Mouse (Mus musculus) heart, adult 2 months (tissue): ENCODE measurements around the gene Pltp. TPM values are rescaled to one million over a fixed set of nuclear protein-coding genes. Genes with fewer than 3 reads are reported as not detected.
A peak's percentile ranks its signal among the peaks of the same experiment; 100 is the strongest.
"Not testable (repeated sequence)": the region's sequence is repeated elsewhere in the genome, so short reads cannot be mapped to it uniquely, and the experiment has no call there.

ENCODE experiments used
- DNase-seq, 2 experiments: peaks; one replicate each; pipeline ENCODE4 v3.0.0; 2021
- H3K27ac ChIP-seq: fragments of 200-600 bp; 2 replicates; pipeline ENCODE4 v1.8.1; 2022
- H3K27me3 ChIP-seq: fragments of 200-500 bp; 2 replicates; pipeline ENCODE4 v1.6.1; 2012; ENCODE audit warnings: mild to moderate bottlenecking, low read length, inconsistent platforms, mixed read lengths; ENCODE audit not compliant: control insufficient read depth, insufficient read depth
- H3K36me3 ChIP-seq: fragments of 200-500 bp; 2 replicates; pipeline ENCODE4 v1.6.1; 2012; ENCODE audit warnings: low read length, inconsistent platforms; ENCODE audit not compliant: control insufficient read depth, insufficient read depth
- H3K4me1 ChIP-seq: fragments of 200-500 bp; 2 replicates; pipeline ENCODE4 v1.6.1; 2011; ENCODE audit warnings: low read length; ENCODE audit not compliant: control insufficient read depth, insufficient read depth
- H3K4me3 ChIP-seq: fragments of 200-600 bp; 2 replicates; pipeline ENCODE4 v1.8.1; 2022
- H3K79me2 ChIP-seq: fragments of 200-500 bp; replicated peaks from 2 replicates; pipeline ENCODE4 v1.6.1; 2012; ENCODE audit warnings: mild to moderate bottlenecking, inconsistent platforms, low read length, moderate library complexity, mixed read lengths; ENCODE audit not compliant: control insufficient read depth, insufficient read depth
- H3K9ac ChIP-seq: fragments of 200-500 bp; 2 replicates; pipeline ENCODE4 v1.6.1; 2012; ENCODE audit warnings: low read depth, mild to moderate bottlenecking, control low read depth, inconsistent platforms, low read length, mixed read lengths
- CTCF ChIP-seq: fragments of 200-600 bp; IDR thresholded peaks from 2 replicates; pipeline ENCODE4 v1.8.1; 2022; ENCODE audit warnings: antibody characterized with exemption, mild to moderate bottlenecking, moderate library complexity
- EP300 ChIP-seq: fragments of 200-500 bp; IDR thresholded peaks from 2 replicates; pipeline ENCODE4 v1.6.1; 2011; ENCODE audit warnings: low read depth, low read length, control low read depth; ENCODE audit not compliant: insufficient read depth
- POLR2A ChIP-seq: fragments of 200-500 bp; IDR thresholded peaks from 2 replicates; pipeline ENCODE4 v1.6.1; 2011; ENCODE audit warnings: mild to moderate bottlenecking, low read depth, low read length, control low read depth; ENCODE audit not compliant: insufficient read depth
- WGBS: fragments of 180-500 bp; shearing (Covaris S2); methylation state at CpG from one replicate; pipeline ENCODE4 v1.1.7; 2018; 5-methylcytosine and 5-hydroxymethylcytosine counted together
- intact Hi-C: fragments of 180-260 bp; cut with DNase I; formaldehyde crosslinking; loops from one replicate; pipeline ENCODE4 v1.15.1; 2025
- polyA plus RNA-seq: library from polyadenylated mRNA; depleted of rRNA; stranded (reverse); fragments of >200 nt; gene quantifications from 2 replicates; pipeline ENCODE4 v1.2.3, GENCODE M21; 2012
- total RNA-seq, 2 experiments: library from RNA; stranded (reverse); gene quantifications; 2 replicates each; pipeline ENCODE4 v1.2.3; 2021

The Pltp gene
- total and polyA plus RNA-seq, 3 experiments: 33.8 to 71.2 (median 36.1) TPM

- H3K27me3 ChIP-seq: no peaks in the 10 kb centered on the region
- H3K79me2 ChIP-seq: no peaks in the 10 kb centered on the region
- DNase-seq: no peak
- no peaks in the 10 kb centered on the region for H3K36me3 ChIP-seq
- H3K4me1 ChIP-seq: peaks cover 12% of the 10 kb centered on the region
- TF ChIP-seq CTCF: no peak
- no peak for TF ChIP-seq POLR2A
- TF ChIP-seq EP300: no peak
- H3K4me3 ChIP-seq: no peak overlapping the region
- H3K27ac ChIP-seq: no peak overlapping the region
- H3K9ac ChIP-seq: no peak overlapping the region
- intact Hi-C loops: no loop called here
- WGBS: 72% methylated on average over 2 of the region's 2 CpGs
Measured at GRCm38 (mm10) chr2:164859155-164859554, 1.6 kb upstream of the Pltp start.

GRCm38 (mm10) chr2:164857842-164858553 lies 487 bp upstream of the Pltp start:
- intact Hi-C loops: loop anchor here (2.0 kb wide), 1 partner anchor 21 kb away; the partner anchor contains the start of gene Pcif1
- H3K4me3 ChIP-seq: peak overlapping the region; percentile 47
- TF ChIP-seq EP300 (no peak), POLR2A (no peak), CTCF (no peak)
- peak overlapping the region; percentile 67 for H3K9ac ChIP-seq
- H3K79me2 ChIP-seq: no peaks in the 10 kb centered on the region
- 23% methylated on average over 19 of the region's 19 CpGs for WGBS
- DNase-seq: no peak
- H3K4me1 ChIP-seq: peaks cover 12% of the 10 kb centered on the region
- H3K27ac ChIP-seq: peak overlapping the region; percentile 83
- no peaks in the 10 kb centered on the region for H3K27me3 ChIP-seq
- no peaks in the 10 kb centered on the region for H3K36me3 ChIP-seq

- peak overlapping the region; percentile 67 for H3K9ac ChIP-seq
- TF ChIP-seq CTCF: peak; percentile 32; the same call in 1 of the 2 replicates
- TF ChIP-seq EP300: no peak
- peak overlapping the region; percentile 83 for H3K27ac ChIP-seq
- H3K79me2 ChIP-seq: no peaks in the 10 kb centered on the region
- peak overlapping the region; percentile 47 for H3K4me3 ChIP-seq
- no peaks in the 10 kb centered on the region for H3K27me3 ChIP-seq
- WGBS: 3% methylated on average over 42 of the region's 42 CpGs
- intact Hi-C loops: loop anchor here (2.0 kb wide), 1 partner anchor 22 kb away; the partner anchor contains the start of gene Pcif1
- peak; percentile 49 to 63 for DNase-seq
- no peaks in the 10 kb centered on the region for H3K36me3 ChIP-seq
- peaks cover 4% of the 10 kb centered on the region; the same call in 1 of the 2 replicates for H3K4me1 ChIP-seq
Measured at GRCm38 (mm10) chr2:164856309-164857100, 1.0 kb downstream of the Pltp start.

DNA sequence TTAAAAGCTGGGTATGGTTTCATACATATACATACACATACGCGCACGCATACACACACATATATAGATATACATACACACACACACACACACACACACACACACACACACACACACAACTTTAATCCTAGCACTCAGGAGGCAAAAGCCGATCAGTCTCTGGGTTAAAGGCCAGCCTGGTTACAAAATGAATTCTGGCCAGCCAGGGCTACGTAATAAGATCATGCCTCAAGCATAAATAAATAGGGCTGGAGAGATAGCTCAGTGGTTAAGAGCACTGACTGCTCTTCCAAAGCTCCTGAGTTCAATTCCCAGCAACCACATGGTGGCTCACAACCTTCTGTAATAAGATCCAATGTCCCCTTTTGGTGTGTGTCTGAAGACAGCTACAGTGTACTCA lies 1.9 kb downstream of the Pltp start:
- intact Hi-C loops: loop anchor here (2.0 kb wide), 1 partner anchor 21 kb away; no protein-coding TSS in a partner anchor
- not testable (repeated sequence) for H3K9ac ChIP-seq, DNase-seq, H3K36me3 ChIP-seq, H3K27me3 ChIP-seq, H3K79me2 ChIP-seq, H3K4me1 ChIP-seq, H3K4me3 ChIP-seq, H3K27ac ChIP-seq
- 89% methylated on average over 5 of the region's 5 CpGs for WGBS

- no peak overlapping the region for H3K4me3 ChIP-seq
- H3K79me2 ChIP-seq: no peaks in the 10 kb centered on the region
- H3K36me3 ChIP-seq: no peaks in the 10 kb centered on the region
- intact Hi-C loops: no loop called here
- no peak for DNase-seq
- H3K27ac ChIP-seq: no peak overlapping the region
- WGBS: 87% methylated on average over 8 of the region's 8 CpGs
- TF ChIP-seq CTCF (no peak), EP300 (no peak), POLR2A (no peak)
- H3K4me1 ChIP-seq: no peaks in the 10 kb centered on the region; the same call in 1 of the 2 replicates
- H3K27me3 ChIP-seq: no peaks in the 10 kb centered on the region
- H3K9ac ChIP-seq: no peak overlapping the region
Measured at GRCm38 (mm10) chr2:164850061-164850460, 7.5 kb downstream of the Pltp start.

DNA sequence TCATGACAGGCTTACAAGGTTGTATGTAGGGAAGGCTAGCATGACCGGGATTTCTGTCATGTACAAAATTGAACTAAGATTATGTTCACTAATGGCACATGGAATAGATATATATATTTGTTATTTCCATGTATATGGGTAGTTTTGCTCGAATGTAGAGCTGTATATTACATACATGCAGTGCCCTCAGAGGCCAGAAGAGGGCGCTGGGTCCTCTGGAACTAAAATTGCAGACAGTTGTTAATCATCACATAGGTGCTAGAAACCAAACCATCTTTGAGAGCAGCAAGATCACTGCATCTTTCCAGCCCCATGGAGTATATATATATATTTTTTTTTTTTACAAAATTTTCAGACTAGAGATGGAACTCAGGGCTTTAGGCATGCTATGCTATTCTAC lies 11.7 kb downstream of the Pltp start:
- Histone ChIP-seq H3K36me3 (no peaks in the 10 kb centered on the region), H3K79me2 (no peaks in the 10 kb centered on the region), H3K27ac (no peak overlapping the region), H3K27me3 (no peaks in the 10 kb centered on the region), H3K9ac (no peak overlapping the region), H3K4me1 (no peaks in the 10 kb centered on the region), H3K4me3 (no peak overlapping the region)
- TF ChIP-seq POLR2A: no peak
- peak; percentile 69 for TF ChIP-seq CTCF
- intact Hi-C loops: no loop called here
- WGBS: 55% methylated on average over 3 of the region's 3 CpGs
- no peak for DNase-seq
